Mouse (Mus musculus) cerebellum, adult 2 months (tissue): ENCODE data around the gene Hist1h2bf. TPM values are rescaled to one million over a fixed set of nuclear protein-coding genes. Genes with fewer than 3 reads are reported as not detected.
"Not testable (repeated sequence)": the region's sequence is repeated elsewhere in the genome, so short reads cannot be mapped to it uniquely, and the experiment has no call there.

Source experiments
- DNase-seq, 2 experiments: peaks; one replicate each; pipeline ENCODE4 v3.0.0; 2021
- H3K27ac ChIP-seq: fragments of 200-500 bp; 2 replicates; pipeline ENCODE4 v1.5.1; 2012; ENCODE audit warnings: low read length, control low read depth, inconsistent platforms; ENCODE audit not compliant: insufficient read depth
- H3K27me3 ChIP-seq: fragments of 200-500 bp; 2 replicates; pipeline ENCODE4 v1.6.1; 2012; ENCODE audit warnings: inconsistent platforms, mild to moderate bottlenecking, low read length, moderate library complexity; ENCODE audit not compliant: control insufficient read depth, insufficient read depth
- H3K4me1 ChIP-seq: fragments of 200-500 bp; 2 replicates; pipeline ENCODE4 v1.6.1; 2011; ENCODE audit warnings: low read length; ENCODE audit not compliant: control insufficient read depth, insufficient read depth
- H3K4me3 ChIP-seq: fragments of 200-500 bp; replicated peaks from 2 replicates; pipeline ENCODE3; 2011; ENCODE audit warnings: mild to moderate bottlenecking, low read depth, low read length, control low read depth; ENCODE audit not compliant: insufficient read depth
- CTCF ChIP-seq: fragments of 200-500 bp; IDR thresholded peaks from 2 replicates; pipeline ENCODE4 v1.5.1; 2011; ENCODE audit warnings: low read depth, mild to moderate bottlenecking, control low read depth, low read length, moderate library complexity, borderline replicate concordance; ENCODE audit not compliant: insufficient read depth
- POLR2A ChIP-seq: fragments of 200-500 bp; IDR thresholded peaks from 2 replicates; pipeline ENCODE4 v1.6.1; 2011; ENCODE audit warnings: low read length, control low read depth, borderline replicate concordance; ENCODE audit not compliant: insufficient read depth
- WGBS: fragments of 180-500 bp; shearing (Covaris S2); methylation state at CpG from one replicate; pipeline ENCODE4 v1.1.7; 2018; 5-methylcytosine and 5-hydroxymethylcytosine counted together
- polyA plus RNA-seq: library from polyadenylated mRNA; depleted of rRNA; stranded (reverse); fragments of >200 nt; gene quantifications from 2 replicates; pipeline ENCODE4 v1.2.3, GENCODE M21; 2012

The Hist1h2bf gene
- polyA plus RNA-seq, 1 experiment: 0.65 TPM

DNA sequence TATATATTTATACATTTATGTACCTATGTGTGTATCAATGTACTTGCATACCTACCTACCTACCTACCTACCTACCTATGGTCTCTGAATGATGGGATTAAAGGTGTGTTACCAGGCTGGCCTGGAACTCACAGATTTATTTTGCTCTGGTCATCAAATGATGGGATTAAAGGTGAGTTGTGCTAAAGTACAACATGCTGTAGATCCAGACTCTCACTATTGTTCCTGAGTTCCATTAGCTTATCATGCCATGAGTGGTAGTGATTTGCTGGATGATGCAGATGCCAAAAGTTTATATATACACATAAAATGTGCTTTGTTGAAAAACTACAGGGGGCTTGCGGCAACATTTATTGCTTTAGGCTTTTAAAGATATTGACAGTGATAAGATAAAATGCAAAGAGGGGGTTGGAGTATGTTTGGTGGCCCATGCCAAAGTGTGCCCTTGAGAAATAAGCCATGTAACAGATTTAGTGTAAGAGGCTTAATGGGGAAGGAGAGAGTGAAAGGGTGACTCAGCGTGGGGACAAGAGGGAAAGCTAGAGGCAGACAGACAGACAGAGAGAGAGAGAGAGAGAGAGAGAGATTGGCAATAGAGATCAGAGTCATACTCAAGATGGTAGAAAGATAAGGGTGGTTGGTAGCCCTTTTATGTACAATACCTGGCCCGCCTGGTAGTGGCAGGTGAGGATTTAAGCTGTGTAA, 36.8 kb downstream of the Hist1h2bf start:
- no peak for DNase-seq
- 81% methylated on average over 3 of the region's 3 CpGs for WGBS
- Histone ChIP-seq H3K27ac (no peak overlapping the region), H3K4me1 (peaks cover 4% of the 10 kb centered on the region; the same call in 1 of the 2 replicates), H3K27me3 (no peaks in the 10 kb centered on the region), H3K4me3 (no peak overlapping the region)
- TF ChIP-seq POLR2A: no peak

DNA sequence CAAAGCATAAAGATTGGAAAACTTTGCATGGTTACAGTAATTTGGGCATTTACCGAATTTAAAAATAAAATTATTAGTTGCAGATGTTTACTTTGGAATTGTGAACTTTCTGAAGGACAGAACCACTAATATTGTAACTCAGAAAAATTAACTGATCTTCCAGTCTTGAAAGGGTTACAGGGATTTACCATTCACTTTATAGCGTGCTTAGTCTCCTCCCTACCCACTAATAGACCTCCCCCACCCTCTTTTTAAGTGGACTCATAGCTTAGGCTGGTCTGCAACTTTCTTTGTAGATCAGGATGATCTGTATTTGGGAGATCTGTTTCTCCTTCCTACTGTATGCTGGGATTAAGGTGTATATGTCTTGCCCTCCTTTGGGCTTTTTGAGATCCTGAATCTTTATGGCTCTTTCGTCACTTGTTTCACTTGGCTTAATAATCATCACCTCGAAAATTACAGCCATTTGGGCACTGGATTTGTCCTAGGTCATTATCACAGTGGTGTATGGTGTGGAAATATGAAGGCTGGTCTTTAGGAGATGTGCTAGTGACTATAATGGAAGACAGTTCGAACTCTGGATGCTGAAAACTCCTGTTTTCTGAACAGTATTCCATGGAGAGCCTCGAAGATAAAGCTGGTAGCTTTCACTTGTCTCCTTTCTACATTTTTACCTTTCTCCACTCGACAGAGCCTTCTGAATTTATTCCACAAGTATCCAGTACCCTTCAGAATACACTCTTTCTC, 37.7 kb downstream of the Hist1h2bf start:
- no peak for TF ChIP-seq CTCF
- no peak for TF ChIP-seq POLR2A
- peaks cover 4% of the 10 kb centered on the region; the same call in 1 of the 2 replicates for H3K4me1 ChIP-seq
- H3K27me3 ChIP-seq: no peaks in the 10 kb centered on the region
- DNase-seq: no peak
- WGBS: 10% methylated on average over 7 of the region's 7 CpGs
- no peak overlapping the region for H3K27ac ChIP-seq
- no peak overlapping the region for H3K4me3 ChIP-seq

- H3K4me1 ChIP-seq, H3K27ac ChIP-seq, H3K27me3 ChIP-seq: not testable (repeated sequence)
- under 1% methylated on average over 55 of the region's 62 CpGs for WGBS
- peak; percentile 81 to 87 for DNase-seq
- peak within 1 kb of the TSS; percentile 31 for H3K4me3 ChIP-seq
Measured at GRCm38 (mm10) chr13:23535137-23536075, 38.6 kb downstream of the Hist1h2bf start, which contains the start of gene Hist1h3g. Hist1h3g (plus strand) TSS chr13:23535422.

GRCm38 (mm10) chr13:23534368-23535131, 39.4 kb downstream of the Hist1h2bf start:
- H3K4me1 ChIP-seq: peaks cover 4% of the 10 kb centered on the region; the same call in 1 of the 2 replicates
- WGBS: under 1% methylated on average over 15 of the region's 15 CpGs
- DNase-seq: no peak
- H3K27ac ChIP-seq: no peak overlapping the region
- TF ChIP-seq POLR2A (no peak), CTCF (no peak)
- no peaks in the 10 kb centered on the region for H3K27me3 ChIP-seq
- peak overlapping the region; percentile 31 for H3K4me3 ChIP-seq

- H3K4me3 ChIP-seq: peak within 1 kb of the TSS; percentile 70
- not testable (repeated sequence) for H3K27ac ChIP-seq, H3K4me1 ChIP-seq, H3K27me3 ChIP-seq
- peak; percentile 64 to 83 for DNase-seq
- WGBS: under 1% methylated on average over 22 of the region's 53 CpGs
Measured at GRCm38 (mm10) chr13:23533560-23534367, 40.2 kb downstream of the Hist1h2bf start, which contains the start of gene Hist1h2af. Hist1h2af (plus strand) TSS chr13:23533906.

GRCm38 (mm10) chr13:23532262-23533075, 41.5 kb downstream of the Hist1h2bf start:
- Histone ChIP-seq H3K27ac (no peak overlapping the region), H3K4me3 (no peak overlapping the region), H3K27me3 (no peaks in the 10 kb centered on the region), H3K4me1 (peaks cover 4% of the 10 kb centered on the region; the same call in 1 of the 2 replicates)
- WGBS: 15% methylated on average over 9 of the region's 9 CpGs
- no peak for TF ChIP-seq POLR2A
- TF ChIP-seq CTCF: no peak
- no peak for DNase-seq
